Mouse (Mus musculus) C2C12 (cell line): ENCODE data around the gene Abca4. TPM values are rescaled to one million over a fixed set of nuclear protein-coding genes. Genes with fewer than 3 reads are reported as not detected.

Source experiments
- H3K27me3 ChIP-seq: one replicate; pipeline ENCODE4 v1.6.1; 2011; ENCODE audit not compliant: control insufficient read depth, insufficient read depth, insufficient read length
- H3K36me3 ChIP-seq: one replicate; pipeline ENCODE4 v1.6.1; 2011; ENCODE audit not compliant: control insufficient read depth, insufficient read depth
- H3K4me3 ChIP-seq: one replicate; pipeline ENCODE4 v1.5.1; 2011; ENCODE audit warnings: mild to moderate bottlenecking, control low read depth; ENCODE audit not compliant: poor library complexity, insufficient read depth, severe bottlenecking
- H3K79me2 ChIP-seq: one replicate; pipeline ENCODE4 v1.6.1; 2011; ENCODE audit not compliant: control insufficient read depth, insufficient read depth
- H3K79me3 ChIP-seq: one replicate; pipeline ENCODE4 v1.6.1; 2011; ENCODE audit warnings: low read depth, control low read depth
- H3ac ChIP-seq: one replicate; pipeline ENCODE3; 2011; ENCODE audit warnings: low read depth; ENCODE audit not compliant: control insufficient read depth, insufficient read length
- CEBPB ChIP-seq: IDR thresholded peaks from one replicate; pipeline ENCODE4 v1.6.1; 2011; ENCODE audit warnings: low read depth, mild to moderate bottlenecking, control low read depth, moderate library complexity
- CTCF ChIP-seq: IDR thresholded peaks from one replicate; pipeline ENCODE4 v1.5.1; 2011; ENCODE audit not compliant: control insufficient read depth, insufficient read depth, insufficient read length
- FOSL1 ChIP-seq: IDR thresholded peaks from one replicate; pipeline ENCODE4 v1.8.0; 2011; ENCODE audit warnings: mild to moderate bottlenecking, low read length; ENCODE audit not compliant: poor library complexity, insufficient read depth, severe bottlenecking
- MAX ChIP-seq: IDR thresholded peaks from one replicate; pipeline ENCODE4 v1.6.1; 2011; ENCODE audit warnings: mild to moderate bottlenecking, control low read depth
- MYOD1 ChIP-seq: IDR thresholded peaks from one replicate; pipeline ENCODE4 v1.6.1; 2011; ENCODE audit warnings: low read depth; ENCODE audit not compliant: control insufficient read depth, insufficient read length
- MYOG ChIP-seq: IDR thresholded peaks from one replicate; pipeline ENCODE4 v1.6.1; 2011; ENCODE audit not compliant: control insufficient read depth, insufficient read length; ENCODE audit errors: extremely low read depth
- USF1 ChIP-seq: IDR thresholded peaks from one replicate; pipeline ENCODE4 v1.6.1; 2011; ENCODE audit warnings: low read depth, mild to moderate bottlenecking, control low read depth, moderate library complexity
- polyA plus RNA-seq: library from polyadenylated mRNA; unstranded; fragments of >200 nt; fragmentation: generic; extraction: Trizol; gene quantifications from one replicate; pipeline ENCODE4 v1.2.1, GENCODE M21; 2012; ENCODE audit warnings: missing spikeins

Abca4 gene
- polyA plus RNA-seq, 1 experiment: 0.02 TPM

DNA sequence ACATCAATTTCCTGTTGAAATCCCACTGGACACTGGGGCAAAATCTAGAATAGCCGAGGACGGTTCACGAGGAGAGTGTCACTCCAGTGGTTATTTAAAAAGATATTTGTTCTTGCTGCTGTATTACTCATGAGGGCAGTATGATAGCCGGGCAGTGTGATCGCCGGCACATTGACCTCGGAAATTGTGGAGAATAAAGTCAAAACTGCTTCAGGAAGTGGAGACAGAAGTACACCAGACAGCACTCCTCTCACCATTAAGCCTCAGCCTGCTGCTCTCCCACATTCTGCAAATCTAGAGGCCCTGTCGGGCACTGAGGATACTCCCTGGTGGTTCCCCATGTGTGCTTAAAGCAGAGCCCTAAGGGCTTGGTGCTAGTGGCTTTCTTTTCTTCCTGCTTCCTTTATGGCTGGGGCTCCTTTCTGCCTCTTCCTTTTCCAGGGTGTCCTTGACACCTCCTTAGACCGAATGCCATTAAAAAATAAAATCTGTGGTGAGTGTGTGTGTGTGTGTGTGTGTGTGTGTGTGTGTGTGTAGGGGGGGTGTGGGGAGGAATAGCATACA is 74.5 kb downstream of the Abca4 start:
- H3K4me3 ChIP-seq: no peak overlapping the region
- H3K79me2 ChIP-seq: no peaks in the 10 kb centered on the region
- no peak overlapping the region for H3ac ChIP-seq
- no peaks in the 10 kb centered on the region for H3K79me3 ChIP-seq
- no peaks in the 10 kb centered on the region for H3K36me3 ChIP-seq
- no peak for TF ChIP-seq MAX
- TF ChIP-seq MYOD1: no peak
- TF ChIP-seq FOSL1: no peak
- TF ChIP-seq CEBPB: no peak
- no peak for TF ChIP-seq CTCF
- no peak for TF ChIP-seq USF1
- TF ChIP-seq MYOG: no peak
- peaks cover 5% of the 10 kb centered on the region for H3K27me3 ChIP-seq

DNA sequence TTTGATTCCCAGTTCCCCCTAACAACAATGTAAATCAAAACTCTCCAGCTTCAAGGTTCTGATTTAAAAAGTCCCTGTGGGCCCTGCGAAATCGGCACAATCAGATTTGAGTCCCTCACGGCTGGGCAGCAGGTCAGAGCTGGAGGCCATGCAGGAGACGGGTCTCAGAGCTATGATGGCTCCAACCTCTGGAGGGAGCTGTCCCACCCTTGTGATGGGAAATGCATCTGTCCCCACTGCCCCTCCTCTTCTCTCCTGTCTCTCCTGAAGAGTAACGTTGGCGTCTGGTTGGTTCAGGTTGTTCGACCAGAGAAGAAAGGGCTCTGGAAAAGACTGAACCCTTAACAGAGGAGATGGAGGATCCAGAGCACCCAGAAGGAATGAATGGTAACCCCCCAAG is 75.5 kb downstream of the Abca4 start:
- no peak overlapping the region for H3ac ChIP-seq
- H3K79me2 ChIP-seq: no peaks in the 10 kb centered on the region
- H3K36me3 ChIP-seq: no peaks in the 10 kb centered on the region
- H3K4me3 ChIP-seq: no peak overlapping the region
- TF ChIP-seq CEBPB: no peak
- TF ChIP-seq USF1: no peak
- H3K27me3 ChIP-seq: peaks cover 5% of the 10 kb centered on the region
- no peaks in the 10 kb centered on the region for H3K79me3 ChIP-seq

DNA sequence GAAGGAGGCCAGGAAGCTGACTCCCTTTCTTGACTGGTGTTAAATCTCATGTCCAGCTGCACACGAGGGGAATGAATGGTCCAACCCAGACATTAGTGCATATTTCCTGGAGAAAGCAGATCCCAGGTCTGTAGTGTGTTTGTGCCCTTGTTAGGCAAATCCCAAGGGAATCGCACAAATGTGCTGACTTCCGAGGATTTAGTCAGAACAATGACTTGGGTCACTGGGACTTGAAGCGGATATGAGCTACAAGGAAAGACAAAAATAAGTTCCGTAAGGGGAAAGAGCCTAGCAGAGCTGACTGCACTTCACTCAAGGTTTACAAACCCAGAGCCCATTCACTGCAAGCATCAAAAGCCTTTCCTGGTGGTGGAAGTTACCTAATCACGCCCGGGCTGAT is 76.0 kb downstream of the Abca4 start:
- TF ChIP-seq USF1: no peak
- TF ChIP-seq MYOD1: no peak
- no peak for TF ChIP-seq MAX
- no peak for TF ChIP-seq MYOG
- TF ChIP-seq CTCF: no peak
- Histone ChIP-seq H3K4me3 (no peak overlapping the region), H3K79me2 (no peaks in the 10 kb centered on the region), H3K36me3 (no peaks in the 10 kb centered on the region), H3K79me3 (no peaks in the 10 kb centered on the region), H3K27me3 (peaks cover 5% of the 10 kb centered on the region), H3ac (no peak overlapping the region)

DNA sequence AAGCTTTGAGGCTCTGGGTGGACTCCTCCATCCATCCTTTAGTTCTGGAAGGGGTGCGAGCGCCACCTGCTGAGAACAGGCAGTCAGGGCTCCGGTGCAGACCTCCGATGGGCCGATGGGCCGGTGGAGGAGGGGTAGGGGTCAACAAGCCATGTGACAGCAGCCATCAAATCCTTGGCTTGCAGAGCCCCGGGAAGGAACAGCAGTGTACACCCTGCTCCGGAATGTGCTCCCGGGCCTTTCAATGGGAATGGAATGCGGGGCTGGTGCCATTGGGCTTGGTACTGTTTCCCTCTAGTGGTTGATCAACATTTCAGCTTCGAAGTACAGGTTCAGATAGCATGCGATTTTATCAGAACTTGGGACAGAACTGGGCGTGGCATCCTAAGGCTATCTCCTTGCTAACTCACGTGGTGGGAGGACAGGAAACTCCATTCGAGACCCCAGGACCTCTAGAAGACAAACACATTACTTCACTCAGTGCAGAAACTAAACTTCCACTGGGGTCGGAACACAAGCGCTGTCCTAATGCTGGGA is 78.0 kb downstream of the Abca4 start:
- no peaks in the 10 kb centered on the region for H3K79me3 ChIP-seq
- H3K79me2 ChIP-seq: no peaks in the 10 kb centered on the region
- no peak overlapping the region for H3K4me3 ChIP-seq
- peaks cover 10% of the 10 kb centered on the region for H3K27me3 ChIP-seq
- no peak overlapping the region for H3ac ChIP-seq
- no peaks in the 10 kb centered on the region for H3K36me3 ChIP-seq
- TF ChIP-seq CTCF (peak; percentile 78), CEBPB (no peak), USF1 (peak; percentile 59), MAX (no peak)

DNA sequence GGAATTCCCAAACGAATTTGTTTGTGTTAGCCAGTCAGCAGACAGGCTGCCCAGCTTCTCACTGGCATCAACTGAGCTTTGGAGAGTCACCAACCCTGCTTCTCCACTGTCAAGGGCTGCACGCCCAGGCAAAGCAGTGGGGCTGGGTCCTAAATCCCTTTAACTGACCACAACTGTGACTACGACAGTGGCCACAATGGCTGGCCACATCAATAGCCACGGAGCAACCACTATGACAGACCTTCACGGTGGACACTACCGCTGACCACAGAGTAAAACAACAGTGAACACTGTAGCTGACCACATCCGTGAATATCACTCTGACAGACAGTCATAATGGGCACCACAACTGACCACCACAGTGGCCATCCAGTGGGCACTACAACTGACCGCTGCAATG is 78.6 kb downstream of the Abca4 start:
- no peaks in the 10 kb centered on the region for H3K79me2 ChIP-seq
- H3K36me3 ChIP-seq: no peaks in the 10 kb centered on the region
- H3K27me3 ChIP-seq: peaks cover 14% of the 10 kb centered on the region
- no peak overlapping the region for H3ac ChIP-seq
- no peak overlapping the region for H3K4me3 ChIP-seq
- no peaks in the 10 kb centered on the region for H3K79me3 ChIP-seq
- TF ChIP-seq USF1: no peak
- TF ChIP-seq CTCF: no peak
- peak; percentile 24 for TF ChIP-seq FOSL1
- TF ChIP-seq MYOD1: peak; percentile 61
- no peak for TF ChIP-seq MYOG
- TF ChIP-seq MAX: peak; percentile 49
- TF ChIP-seq CEBPB: no peak

DNA sequence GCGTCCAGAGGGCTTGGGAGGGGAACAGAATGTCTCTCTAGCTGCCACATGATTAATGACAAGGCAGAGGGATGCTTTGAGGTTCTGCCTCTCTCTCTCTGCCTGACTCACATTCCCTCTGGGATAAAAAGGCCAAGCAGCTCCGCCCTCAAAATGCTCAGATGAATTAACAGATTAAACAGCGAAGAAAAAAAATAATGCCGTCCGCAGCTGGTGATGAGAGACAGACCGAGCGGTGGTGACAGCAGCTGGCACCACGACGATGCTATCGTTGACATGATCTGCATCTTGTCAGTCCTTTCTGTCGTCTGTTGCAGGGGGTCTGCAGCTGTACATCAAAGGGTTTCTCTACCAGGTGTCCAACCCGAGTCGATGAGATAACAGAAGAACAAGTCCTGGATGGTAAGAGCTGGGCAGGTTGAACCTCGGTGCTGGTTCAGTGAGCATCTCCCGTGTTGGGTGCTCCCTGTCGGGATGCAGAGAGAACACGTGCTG is 84.8 kb downstream of the Abca4 start:
- Histone ChIP-seq H3K36me3 (no peaks in the 10 kb centered on the region), H3K4me3 (no peak overlapping the region), H3K27me3 (peaks cover 13% of the 10 kb centered on the region), H3K79me2 (no peaks in the 10 kb centered on the region), H3ac (no peak overlapping the region), H3K79me3 (no peaks in the 10 kb centered on the region)
- no peak for TF ChIP-seq CEBPB
- no peak for TF ChIP-seq MYOG
- peak; percentile 40 for TF ChIP-seq MYOD1

DNA sequence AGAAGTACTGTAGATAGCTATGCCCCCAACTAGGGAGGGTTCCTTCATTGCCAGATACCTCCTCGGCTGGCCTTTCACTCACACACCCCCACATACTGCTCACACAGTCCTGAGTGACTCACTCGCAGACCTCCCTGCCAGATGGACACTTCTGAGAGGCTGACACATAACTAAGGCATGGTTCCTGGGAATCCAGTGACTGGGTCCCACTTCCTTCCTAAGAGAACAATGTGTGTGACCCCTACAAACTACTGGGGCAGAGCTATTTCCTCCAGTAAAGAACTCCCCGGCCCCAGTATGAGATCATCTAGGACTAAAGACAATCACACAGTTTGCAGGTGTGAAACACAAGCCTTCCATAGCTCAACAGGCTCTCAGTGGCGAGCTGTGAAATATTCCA is 86.5 kb downstream of the Abca4 start:
- Histone ChIP-seq H3ac (no peak overlapping the region), H3K36me3 (no peaks in the 10 kb centered on the region), H3K79me2 (no peaks in the 10 kb centered on the region), H3K4me3 (no peak overlapping the region), H3K79me3 (no peaks in the 10 kb centered on the region), H3K27me3 (peaks cover 13% of the 10 kb centered on the region)
- no peak for TF ChIP-seq USF1
- TF ChIP-seq FOSL1: peak; percentile 90
- no peak for TF ChIP-seq MYOG
- no peak for TF ChIP-seq CEBPB
- TF ChIP-seq CTCF: no peak
- no peak for TF ChIP-seq MAX
- TF ChIP-seq MYOD1: peak; percentile 9
